Mouse (Mus musculus): Measurements from ENCODE around the gene Uchl5. TPM values are rescaled to one million over a fixed set of nuclear protein-coding genes. Genes with fewer than 3 reads are reported as not detected.
A peak's percentile ranks its signal among the peaks of the same experiment; 100 is the strongest.

Gene Uchl5
- polyA plus RNA-seq, 1 experiment from 2014 or later, result 37.1 TPM

GRCm38 (mm10) chr1:143764443-143764842 lies 12.6 kb upstream of the Uchl5 start:
- Histone ChIP-seq H3K4me3 (ENCODE audit: low read depth, low read length) (no peak overlapping the region), H3K27ac (ENCODE audit: low read length) (no peak overlapping the region), H3K9ac (replicated peaks; ENCODE audit: low read depth) (no peak overlapping the region), H3K9me3 (ENCODE audit: low read length) (no peaks in the 10 kb centered on the region), H3K4me2 (replicated peaks; ENCODE audit: low read depth, low read length) (no peak overlapping the region), H3K27me3 (replicated peaks; ENCODE audit: insufficient read depth, low read length) (no peaks in the 10 kb centered on the region), H3K36me3 (ENCODE audit: insufficient read depth, low read length) (peaks cover 26% of the 10 kb centered on the region), H3K4me1 (ENCODE audit: insufficient read depth, low read depth, low read length) (no peaks in the 10 kb centered on the region)
- TF ChIP-seq EP300 (IDR thresholded peaks at IDR 0.05) (no peak), CTCF (IDR thresholded peaks at IDR 0.05) (peak; percentile 51)
- no peak for ATAC-seq
- 45% methylated on average over 1 of the region's 1 CpGs for WGBS
- DNase-seq (ENCODE audit: low spot score), result peak; percentile 54

GRCm38 (mm10) chr1:143765801-143766200 lies 11.3 kb upstream of the Uchl5 start:
- Histone ChIP-seq H3K4me1 (ENCODE audit: insufficient read depth, low read depth, low read length) (no peaks in the 10 kb centered on the region), H3K36me3 (ENCODE audit: insufficient read depth, low read length) (0 out of 2 replicates have a peak, but pooled peaks cover 14% of the 10 kb centered on the region), H3K27me3 (replicated peaks; ENCODE audit: insufficient read depth, low read length) (no peaks in the 10 kb centered on the region), H3K4me2 (replicated peaks; ENCODE audit: low read depth, low read length) (no peak overlapping the region), H3K4me3 (ENCODE audit: low read depth, low read length) (no peak overlapping the region), H3K9me3 (ENCODE audit: low read length) (no peaks in the 10 kb centered on the region), H3K27ac (ENCODE audit: low read length) (no peak overlapping the region), H3K9ac (replicated peaks; ENCODE audit: low read depth) (no peak overlapping the region)
- no peak for TF ChIP-seq EP300 (IDR thresholded peaks at IDR 0.05)
- no peak for TF ChIP-seq CTCF (IDR thresholded peaks at IDR 0.05)
- WGBS, result 67% methylated on average over 4 of the region's 4 CpGs
- no peak for ATAC-seq
- DNase-seq (ENCODE audit: low spot score), result no peak

GRCm38 (mm10) chr1:143766238-143766637 lies 10.8 kb upstream of the Uchl5 start:
- Histone ChIP-seq H3K27me3 (replicated peaks; ENCODE audit: insufficient read depth, low read length) (no peaks in the 10 kb centered on the region), H3K27ac (ENCODE audit: low read length) (no peak overlapping the region), H3K9ac (replicated peaks; ENCODE audit: low read depth) (no peak overlapping the region), H3K4me2 (replicated peaks; ENCODE audit: low read depth, low read length) (no peak overlapping the region), H3K9me3 (ENCODE audit: low read length) (no peaks in the 10 kb centered on the region), H3K4me3 (ENCODE audit: low read depth, low read length) (no peak overlapping the region), H3K36me3 (ENCODE audit: insufficient read depth, low read length) (0 out of 2 replicates have a peak, but pooled peaks cover 13% of the 10 kb centered on the region), H3K4me1 (ENCODE audit: insufficient read depth, low read depth, low read length) (no peaks in the 10 kb centered on the region)
- ATAC-seq (no peak), DNase-seq (ENCODE audit: low spot score) (no peak)
- 88% methylated on average over 6 of the region's 6 CpGs for WGBS
- TF ChIP-seq EP300 (IDR thresholded peaks at IDR 0.05) (no peak), CTCF (IDR thresholded peaks at IDR 0.05) (no peak)

GRCm38 (mm10) chr1:143770444-143771109 lies 6.5 kb upstream of the Uchl5 start:
- Histone ChIP-seq H3K4me2 (replicated peaks; ENCODE audit: low read depth, low read length) (peak overlapping the region; percentile 41), H3K27ac (ENCODE audit: low read length) (peak overlapping the region; percentile 78)
- peak; percentile 43 for DNase-seq (ENCODE audit: low spot score)

GRCm38 (mm10) chr1:143773082-143773481 lies 4.0 kb upstream of the Uchl5 start:
- ATAC-seq, result no peak
- no peak overlapping the region for H3K4me2 ChIP-seq (replicated peaks; ENCODE audit: low read depth, low read length)
- no peak overlapping the region for H3K27ac ChIP-seq (ENCODE audit: low read length)
- no peak overlapping the region for H3K4me3 ChIP-seq (ENCODE audit: low read depth, low read length)
- no peaks in the 10 kb centered on the region for H3K27me3 ChIP-seq (replicated peaks; ENCODE audit: insufficient read depth, low read length)
- TF ChIP-seq EP300 (IDR thresholded peaks at IDR 0.05) (no peak), CTCF (IDR thresholded peaks at IDR 0.05) (no peak)
- no peaks in the 10 kb centered on the region; the same call in 1 of the 2 replicates for H3K4me1 ChIP-seq (ENCODE audit: insufficient read depth, low read depth, low read length)
- H3K36me3 ChIP-seq (ENCODE audit: insufficient read depth, low read length), result no peaks in the 10 kb centered on the region
- H3K9me3 ChIP-seq (ENCODE audit: low read length), result no peaks in the 10 kb centered on the region
- H3K9ac ChIP-seq (replicated peaks; ENCODE audit: low read depth), result no peak overlapping the region
- no peak for DNase-seq (ENCODE audit: low spot score)
- 62% methylated on average over 7 of the region's 7 CpGs for WGBS

More at GRCm38 (mm10) chr1:143770444-143771109, 6.5 kb upstream of the Uchl5 start:
- H3K4me3 ChIP-seq (ENCODE audit: low read depth, low read length), result no peak overlapping the region
- H3K9ac ChIP-seq (replicated peaks; ENCODE audit: low read depth), result no peak overlapping the region
- ATAC-seq, result peak; percentile 79
- TF ChIP-seq EP300 (IDR thresholded peaks at IDR 0.05) (no peak), CTCF (IDR thresholded peaks at IDR 0.05) (no peak)
- no peaks in the 10 kb centered on the region for H3K9me3 ChIP-seq (ENCODE audit: low read length)
- H3K27me3 ChIP-seq (replicated peaks; ENCODE audit: insufficient read depth, low read length), result no peaks in the 10 kb centered on the region
- 24% methylated on average over 20 of the region's 20 CpGs for WGBS
- 0 out of 2 replicates have a peak, but pooled peaks cover 10% of the 10 kb centered on the region for H3K36me3 ChIP-seq (ENCODE audit: insufficient read depth, low read length)
- no peaks in the 10 kb centered on the region; the same call in 1 of the 2 replicates for H3K4me1 ChIP-seq (ENCODE audit: insufficient read depth, low read depth, low read length)

- 67% methylated on average over 6 of the region's 6 CpGs for WGBS
These were observed 3.2 kb upstream of the Uchl5 start for GRCm38 (mm10) chr1:143773909-143774308.

More at GRCm38 (mm10) chr1:143773909-143774308, 3.2 kb upstream of the Uchl5 start:
- Histone ChIP-seq H3K4me3 (ENCODE audit: low read depth, low read length) (no peak overlapping the region), H3K4me1 (ENCODE audit: insufficient read depth, low read depth, low read length) (no peaks in the 10 kb centered on the region; the same call in 1 of the 2 replicates), H3K27ac (ENCODE audit: low read length) (no peak overlapping the region), H3K9ac (replicated peaks; ENCODE audit: low read depth) (no peak overlapping the region), H3K36me3 (ENCODE audit: insufficient read depth, low read length) (no peaks in the 10 kb centered on the region), H3K4me2 (replicated peaks; ENCODE audit: low read depth, low read length) (no peak overlapping the region), H3K27me3 (replicated peaks; ENCODE audit: insufficient read depth, low read length) (no peaks in the 10 kb centered on the region), H3K9me3 (ENCODE audit: low read length) (no peaks in the 10 kb centered on the region)
- ATAC-seq, result no peak
- no peak for DNase-seq (ENCODE audit: low spot score)
- no peak for TF ChIP-seq EP300 (IDR thresholded peaks at IDR 0.05)
- no peak for TF ChIP-seq CTCF (IDR thresholded peaks at IDR 0.05)
